Mouse (Mus musculus) myocyte (in vitro differentiated cells): ENCODE measurements around the gene Scly. TPM values are rescaled to one million over a fixed set of nuclear protein-coding genes. Genes with fewer than 3 reads are reported as not detected.

Experiments used
- H3K27me3 ChIP-seq: one replicate; pipeline ENCODE4 v1.6.1; 2011; ENCODE audit not compliant: control insufficient read depth, insufficient read depth, insufficient read length
- H3K36me3 ChIP-seq: one replicate; pipeline ENCODE4 v1.6.1; 2011; ENCODE audit not compliant: control insufficient read depth, insufficient read depth
- H3K4me2 ChIP-seq: one replicate; pipeline ENCODE4 v1.6.1; 2011; ENCODE audit warnings: low read depth, control low read depth
- H3K4me3 ChIP-seq: one replicate; pipeline ENCODE4 v1.5.1; 2011; ENCODE audit warnings: mild to moderate bottlenecking, control low read depth, moderate library complexity
- H3K79me2 ChIP-seq: one replicate; pipeline ENCODE4 v1.6.1; 2011; ENCODE audit not compliant: control insufficient read depth, insufficient read depth
- H3ac ChIP-seq: one replicate; pipeline ENCODE4 v1.6.1; 2011; ENCODE audit not compliant: control insufficient read depth, insufficient read length
- CEBPB ChIP-seq: IDR thresholded peaks from 2 replicates; pipeline ENCODE4 v1.6.1; 2011; ENCODE audit warnings: mild to moderate bottlenecking, moderate library complexity; ENCODE audit not compliant: poor library complexity, insufficient read depth, severe bottlenecking
- E2F4 ChIP-seq: IDR thresholded peaks from one replicate; pipeline ENCODE4 v1.6.1; 2011; ENCODE audit warnings: mild to moderate bottlenecking, control low read depth, moderate library complexity; ENCODE audit not compliant: insufficient read depth
- MAX ChIP-seq: IDR thresholded peaks from one replicate; pipeline ENCODE4 v1.6.1; 2011; ENCODE audit warnings: low read depth, mild to moderate bottlenecking, control low read depth
- MYOD1 ChIP-seq, 3 experiments: IDR thresholded peaks; one replicate each; pipeline ENCODE4 v1.6.1; 2011; ENCODE audit warnings: control low read depth in 2 of 3, low read depth in 2 of 3, mild to moderate bottlenecking in 2 of 3, moderate library complexity in 1 of 3; ENCODE audit not compliant: insufficient read length in 2 of 3, control insufficient read depth in 1 of 3
- MYOG ChIP-seq, 3 experiments: IDR thresholded peaks; one replicate each; pipeline ENCODE4 v1.6.1; 2011; ENCODE audit warnings: control low read depth in 2 of 3, low read depth in 2 of 3, mild to moderate bottlenecking in 2 of 3; ENCODE audit not compliant: insufficient read length in 2 of 3, control insufficient read depth in 1 of 3, insufficient read depth in 1 of 3
- POLR2A ChIP-seq: IDR thresholded peaks from one replicate; pipeline ENCODE4 v1.6.1; 2011; ENCODE audit warnings: low read depth, mild to moderate bottlenecking, control low read depth, moderate library complexity; ENCODE audit not compliant: insufficient read length
- POLR2AphosphoS2 ChIP-seq: IDR thresholded peaks from one replicate; pipeline ENCODE4 v1.6.1; 2011; ENCODE audit warnings: low read depth, control low read depth; ENCODE audit not compliant: insufficient read length
- REST ChIP-seq: IDR thresholded peaks from one replicate; pipeline ENCODE4 v1.6.1; 2011; ENCODE audit warnings: mild to moderate bottlenecking, control low read depth, moderate library complexity; ENCODE audit not compliant: insufficient read depth, insufficient read length
- SRF ChIP-seq: IDR thresholded peaks from one replicate; pipeline ENCODE4 v1.6.1; 2011; ENCODE audit warnings: low read depth; ENCODE audit not compliant: control insufficient read depth, insufficient read length
- TCF12 ChIP-seq: IDR thresholded peaks from one replicate; pipeline ENCODE4 v1.6.1; 2011; ENCODE audit warnings: mild to moderate bottlenecking, control low read depth; ENCODE audit not compliant: poor library complexity, insufficient read depth, severe bottlenecking
- TCF3 ChIP-seq: IDR thresholded peaks from one replicate; pipeline ENCODE4 v1.6.1; 2011; ENCODE audit warnings: low read depth, control low read depth; ENCODE audit not compliant: insufficient read length
- USF1 ChIP-seq: IDR thresholded peaks from one replicate; pipeline ENCODE4 v1.6.1; 2011; ENCODE audit warnings: low read depth, mild to moderate bottlenecking, control low read depth, moderate library complexity
- polyA plus RNA-seq: library from polyadenylated mRNA; unstranded; fragments of >200 nt; fragmentation: generic; extraction: Trizol; gene quantifications from one replicate; pipeline ENCODE4 v1.2.1, GENCODE M21; 2012; ENCODE audit warnings: missing spikeins

Scly gene
- polyA plus RNA-seq, 1 experiment, result 21.9 TPM

- H3K4me3 ChIP-seq, result peak overlapping the region; percentile 71
- TF ChIP-seq POLR2AphosphoS2, result no peak
- TF ChIP-seq TCF12, result no peak
- TF ChIP-seq USF1, result no peak
- TF ChIP-seq MYOG (IDR thresholded peaks at IDR 0.05; ENCODE audit: control insufficient read depth in 1 of 3, insufficient read depth in 1 of 3, insufficient read length in 2 of 3, low read depth in 2 of 3), result no peak
- no peak for TF ChIP-seq E2F4
- TF ChIP-seq POLR2A, result no peak
- no peak for TF ChIP-seq MYOD1 (IDR thresholded peaks at IDR 0.05; ENCODE audit: control insufficient read depth in 1 of 3, insufficient read length in 2 of 3, low read depth in 2 of 3)
- TF ChIP-seq REST, result no peak
- no peak for TF ChIP-seq CEBPB
- TF ChIP-seq TCF3, result no peak
- TF ChIP-seq SRF, result no peak
- no peak for TF ChIP-seq MAX
- H3ac ChIP-seq, result no peak overlapping the region
- H3K79me2 ChIP-seq, result no peaks in the 10 kb centered on the region
- H3K27me3 ChIP-seq, result no peaks in the 10 kb centered on the region
- peak overlapping the region; percentile 69 for H3K4me2 ChIP-seq
- H3K36me3 ChIP-seq, result peaks cover 3% of the 10 kb centered on the region
Measured at GRCm38 (mm10) chr1:91299026-91299706, 1.0 kb downstream of the Scly start.

DNA sequence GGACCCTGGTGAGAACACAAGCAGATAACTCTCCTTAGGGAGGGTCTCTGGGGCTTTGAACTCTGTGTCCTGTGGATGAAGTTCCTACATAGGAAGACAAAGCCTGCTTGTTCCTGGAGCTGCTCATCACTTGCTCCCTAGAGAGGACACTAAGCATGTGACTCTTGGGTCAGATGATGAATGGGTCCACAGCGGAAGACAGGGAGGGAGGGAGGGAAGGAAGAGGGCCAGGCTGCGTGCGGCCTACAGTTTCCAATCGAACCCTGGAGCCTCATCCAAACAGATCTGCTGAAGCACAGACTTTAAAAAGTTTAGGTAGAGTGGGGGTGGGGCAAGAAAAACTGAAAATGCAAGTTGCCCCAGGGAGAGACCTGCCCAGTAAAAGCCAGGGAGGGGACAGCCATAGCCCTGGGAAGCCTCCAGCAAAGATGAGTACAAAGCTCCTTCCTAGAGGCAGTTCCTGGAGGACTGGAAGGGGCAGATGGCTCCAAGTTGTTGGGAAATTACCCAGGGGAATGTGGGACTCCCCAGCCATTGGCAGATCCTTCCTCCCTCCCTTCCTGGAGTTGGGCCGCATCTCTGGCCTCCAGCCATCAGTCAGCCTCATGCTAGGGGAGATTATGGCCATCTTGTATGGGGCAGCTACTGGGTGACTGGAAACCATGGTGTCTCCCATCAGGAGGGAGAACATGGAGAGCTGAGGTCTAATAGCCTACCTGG is 1.7 kb downstream of the Scly start:
- H3K36me3 ChIP-seq, result peaks cover 3% of the 10 kb centered on the region
- TF ChIP-seq TCF3 (no peak), E2F4 (no peak), POLR2A (no peak), USF1 (no peak), MYOD1 (IDR thresholded peaks at IDR 0.05; ENCODE audit: control insufficient read depth in 1 of 3, insufficient read length in 2 of 3, low read depth in 2 of 3) (no peak)
- no peak overlapping the region for H3ac ChIP-seq
- H3K4me3 ChIP-seq, result no peak overlapping the region
- no peaks in the 10 kb centered on the region for H3K79me2 ChIP-seq
- no peaks in the 10 kb centered on the region for H3K27me3 ChIP-seq
- no peak overlapping the region for H3K4me2 ChIP-seq

DNA sequence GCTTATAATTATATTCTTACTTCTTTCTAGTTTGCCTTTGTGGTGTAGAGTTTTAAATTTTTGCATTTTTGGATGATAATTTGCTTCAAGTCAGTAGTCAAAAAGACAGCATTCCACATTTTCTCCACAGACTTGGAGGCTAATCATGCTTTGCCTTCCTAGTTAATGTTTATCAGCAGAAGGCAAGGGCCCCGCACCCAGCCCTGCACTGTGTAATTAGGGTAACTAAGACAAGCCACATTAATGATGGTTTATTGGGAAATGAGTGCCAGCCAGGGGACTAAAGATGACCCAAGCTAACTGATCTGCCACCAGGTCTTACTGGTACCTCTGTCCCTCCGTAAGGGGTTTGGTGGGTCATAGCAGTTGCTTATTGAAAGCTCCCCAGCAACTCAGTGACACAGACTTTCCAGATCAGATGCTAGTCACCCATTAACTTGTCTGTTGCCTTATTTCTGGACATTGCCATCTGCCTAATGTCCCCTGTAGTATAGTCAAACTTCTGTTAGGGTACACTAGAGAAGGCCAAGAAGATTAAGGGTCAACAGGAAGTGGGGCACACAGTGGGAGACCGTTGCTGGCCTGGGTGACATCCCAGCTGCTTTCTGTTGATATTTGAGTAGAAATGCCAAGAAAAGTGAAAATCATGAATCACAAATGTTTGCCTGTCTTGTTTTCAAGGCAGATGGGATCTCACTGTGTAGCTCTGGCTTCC is 3.2 kb downstream of the Scly start:
- no peak overlapping the region for H3K4me3 ChIP-seq
- no peak overlapping the region for H3K4me2 ChIP-seq
- H3K36me3 ChIP-seq, result peaks cover 7% of the 10 kb centered on the region
- H3K79me2 ChIP-seq, result no peaks in the 10 kb centered on the region
- no peak overlapping the region for H3ac ChIP-seq
- H3K27me3 ChIP-seq, result no peaks in the 10 kb centered on the region
- TF ChIP-seq POLR2A (no peak), REST (no peak), SRF (no peak), TCF12 (no peak), USF1 (no peak), E2F4 (no peak), CEBPB (no peak), MAX (no peak), TCF3 (no peak), MYOG (IDR thresholded peaks at IDR 0.05; ENCODE audit: control insufficient read depth in 1 of 3, insufficient read depth in 1 of 3, insufficient read length in 2 of 3, low read depth in 2 of 3) (no peak)

GRCm38 (mm10) chr1:91302021-91302420 is 3.9 kb downstream of the Scly start:
- Histone ChIP-seq H3K4me2 (no peak overlapping the region), H3K36me3 (peaks cover 10% of the 10 kb centered on the region), H3ac (no peak overlapping the region), H3K4me3 (no peak overlapping the region), H3K27me3 (no peaks in the 10 kb centered on the region), H3K79me2 (no peaks in the 10 kb centered on the region)
- TF ChIP-seq MYOD1 (IDR thresholded peaks at IDR 0.05; ENCODE audit: control insufficient read depth in 1 of 3, insufficient read length in 2 of 3, low read depth in 2 of 3), result no peak

DNA sequence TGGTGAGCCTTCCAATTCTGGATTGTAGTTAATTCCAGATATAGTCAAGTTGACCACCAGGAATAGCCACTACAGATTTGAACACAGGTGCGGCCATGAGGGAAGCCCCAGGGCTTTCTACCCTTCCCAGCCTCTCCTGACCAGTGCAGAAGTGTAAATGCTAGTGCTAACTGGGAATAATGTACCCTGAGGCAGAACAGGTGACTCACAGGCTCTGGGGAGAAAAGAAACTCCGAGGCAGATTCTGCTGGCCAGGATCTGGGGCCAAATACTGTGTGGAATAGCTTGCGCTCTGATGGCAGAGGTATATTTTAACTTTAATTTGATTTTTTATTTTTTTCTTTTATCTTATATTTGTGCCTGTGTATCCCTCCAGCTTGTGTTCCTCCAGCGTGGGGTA is 6.5 kb downstream of the Scly start:
- Histone ChIP-seq H3K4me2 (no peak overlapping the region), H3K27me3 (no peaks in the 10 kb centered on the region), H3K36me3 (peaks cover 16% of the 10 kb centered on the region), H3ac (no peak overlapping the region), H3K79me2 (no peaks in the 10 kb centered on the region), H3K4me3 (no peak overlapping the region)
- TF ChIP-seq TCF12 (no peak), POLR2AphosphoS2 (no peak), E2F4 (no peak), TCF3 (no peak), USF1 (no peak)
